Mouse (Mus musculus): ENCODE results near the gene Spred2. TPM values are rescaled to one million over a fixed set of nuclear protein-coding genes. Genes with fewer than 3 reads are reported as not detected.

The Spred2 gene
- polyA plus RNA-seq (2015; fragmentation: Illumina TruSeq; extraction: RNeasy Lipid Tissue Mini Kit (QIAGEN cat#74804); ENCODE audit: insufficient read depth, low read depth, low replicate concordance): 3.8 TPM

DNA sequence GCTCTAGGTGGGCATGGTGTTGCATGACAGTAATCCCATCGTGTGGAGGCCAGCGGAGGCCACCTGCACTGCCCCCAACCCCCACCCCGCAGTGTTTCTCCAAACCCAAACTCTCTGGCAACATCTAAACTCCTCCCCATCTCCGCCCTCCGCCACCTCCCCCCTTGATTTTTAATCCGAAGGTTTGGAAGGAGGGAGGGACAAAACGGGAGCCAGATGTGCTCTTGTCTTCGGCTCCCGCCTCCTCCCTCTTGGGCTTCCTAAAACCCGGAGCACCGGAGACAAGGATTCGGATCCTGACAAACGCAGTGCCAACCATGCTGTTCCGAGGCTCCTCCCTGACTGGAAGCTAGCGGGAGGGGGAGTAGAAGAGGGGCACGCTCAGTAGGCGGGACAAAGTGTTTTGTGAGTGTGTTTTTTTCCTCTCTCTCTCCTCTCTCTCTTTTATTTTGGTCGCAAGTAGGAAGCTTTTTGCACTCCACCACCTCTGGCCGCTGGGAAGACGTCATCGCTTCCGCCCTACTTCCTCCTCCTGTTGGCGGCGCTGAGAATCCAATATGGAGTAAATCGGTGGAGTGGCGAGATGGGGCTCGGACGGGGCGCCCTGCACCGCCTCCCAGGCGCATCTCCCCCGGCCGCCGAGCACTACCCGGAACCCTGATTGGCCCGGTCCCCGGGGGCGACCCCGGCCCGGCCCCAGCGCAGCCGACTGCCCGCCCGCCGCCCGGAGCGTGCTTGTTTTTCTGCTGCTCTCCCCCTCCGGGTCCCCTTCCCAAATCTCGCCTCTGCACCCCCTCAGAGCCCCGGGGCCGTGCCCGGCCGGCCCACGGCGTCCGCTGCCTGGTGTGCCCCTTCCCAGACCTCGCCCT lies at the start of gene Spred2:
Gene Spred2, plus strand, starts transcription at position 488 of the 869 bp plus-strand sequence.

Other genes with a start within 250 kb of the Spred2 start
- gene Actr2, start 188.5 kb downstream of the Spred2 start, polyA plus RNA-seq (2015; fragmentation: Illumina TruSeq; extraction: RNeasy Lipid Tissue Mini Kit (QIAGEN cat#74804); ENCODE audit: insufficient read depth, low read depth, low replicate concordance): 16.6 TPM

Data from pancreas, adult 10 weeks (tissue).